Mouse (Mus musculus): ENCODE data around the gene Ets1. TPM values are rescaled to one million over a fixed set of nuclear protein-coding genes. Genes with fewer than 3 reads are reported as not detected.

The Ets1 gene
- polyA plus RNA-seq, 1 experiment from 2014 or later = 14.5 TPM

- ATAC-seq (no peak; the same call in 1 of the 2 replicates), DNase-seq (ENCODE audit: low spot score) (peak; percentile 41)
- WGBS = 15% methylated on average over 9 of the region's 9 CpGs
Observed at GRCm38 (mm10) chr9:32715806-32716466, 79.9 kb downstream of the Ets1 start.

GRCm38 (mm10) chr9:32717268-32717920 is 81.4 kb downstream of the Ets1 start:
- Histone ChIP-seq H3K27me3 (replicated peaks; ENCODE audit: control insufficient read depth, insufficient read depth, low read length) (no peaks in the 10 kb centered on the region), H3K27ac (ENCODE audit: low read depth, low read length) (no peak overlapping the region), H3K9me3 (replicated peaks; ENCODE audit: control insufficient read depth, low read length) (no peaks in the 10 kb centered on the region), H3K36me3 (ENCODE audit: control insufficient read depth, insufficient read depth, low read length) (no peaks in the 10 kb centered on the region), H3K4me1 (ENCODE audit: control insufficient read depth, insufficient read depth, low read length) (peaks cover 6% of the 10 kb centered on the region; the same call in 1 of the 2 replicates), H3K4me2 (ENCODE audit: low read length) (no peak overlapping the region), H3K4me3 (ENCODE audit: low read depth, low read length) (no peak overlapping the region), H3K9ac (ENCODE audit: low read length) (no peak overlapping the region)
- DNase-seq (ENCODE audit: low spot score) (no peak), ATAC-seq (no peak)
- 50% methylated on average over 12 of the region's 12 CpGs for WGBS

More at GRCm38 (mm10) chr9:32715806-32716466, 79.9 kb downstream of the Ets1 start:
- Histone ChIP-seq H3K4me1 (ENCODE audit: control insufficient read depth, insufficient read depth, low read length) (peaks cover 6% of the 10 kb centered on the region; the same call in 1 of the 2 replicates), H3K4me3 (ENCODE audit: low read depth, low read length) (no peak overlapping the region), H3K36me3 (ENCODE audit: control insufficient read depth, insufficient read depth, low read length) (no peaks in the 10 kb centered on the region), H3K4me2 (ENCODE audit: low read length) (no peak overlapping the region), H3K9ac (ENCODE audit: low read length) (no peak overlapping the region), H3K9me3 (replicated peaks; ENCODE audit: control insufficient read depth, low read length) (no peaks in the 10 kb centered on the region), H3K27ac (ENCODE audit: low read depth, low read length) (no peak overlapping the region), H3K27me3 (replicated peaks; ENCODE audit: control insufficient read depth, insufficient read depth, low read length) (no peaks in the 10 kb centered on the region)

- Histone ChIP-seq H3K4me2 (ENCODE audit: low read length) (no peak overlapping the region), H3K27ac (ENCODE audit: low read depth, low read length) (no peak overlapping the region), H3K27me3 (replicated peaks; ENCODE audit: control insufficient read depth, insufficient read depth, low read length) (no peaks in the 10 kb centered on the region), H3K4me3 (ENCODE audit: low read depth, low read length) (no peak overlapping the region), H3K9ac (ENCODE audit: low read length) (no peak overlapping the region), H3K36me3 (ENCODE audit: control insufficient read depth, insufficient read depth, low read length) (no peaks in the 10 kb centered on the region), H3K4me1 (ENCODE audit: control insufficient read depth, insufficient read depth, low read length) (peaks cover 6% of the 10 kb centered on the region; the same call in 1 of the 2 replicates), H3K9me3 (replicated peaks; ENCODE audit: control insufficient read depth, low read length) (no peaks in the 10 kb centered on the region)
- no peak for DNase-seq (ENCODE audit: low spot score)
- WGBS = 77% methylated on average over 9 of the region's 9 CpGs
- ATAC-seq = no peak
Observed at GRCm38 (mm10) chr9:32717931-32718820, 82.2 kb downstream of the Ets1 start.

GRCm38 (mm10) chr9:32718868-32719267 is 82.8 kb downstream of the Ets1 start:
- 88% methylated on average over 4 of the region's 4 CpGs for WGBS
- Histone ChIP-seq H3K4me3 (ENCODE audit: low read depth, low read length) (no peak overlapping the region), H3K27ac (ENCODE audit: low read depth, low read length) (no peak overlapping the region), H3K36me3 (ENCODE audit: control insufficient read depth, insufficient read depth, low read length) (no peaks in the 10 kb centered on the region), H3K4me1 (ENCODE audit: control insufficient read depth, insufficient read depth, low read length) (peaks cover 6% of the 10 kb centered on the region; the same call in 1 of the 2 replicates), H3K9me3 (replicated peaks; ENCODE audit: control insufficient read depth, low read length) (no peaks in the 10 kb centered on the region), H3K9ac (ENCODE audit: low read length) (no peak overlapping the region), H3K27me3 (replicated peaks; ENCODE audit: control insufficient read depth, insufficient read depth, low read length) (no peaks in the 10 kb centered on the region), H3K4me2 (ENCODE audit: low read length) (no peak overlapping the region)
- DNase-seq (ENCODE audit: low spot score) (no peak), ATAC-seq (no peak)

- Histone ChIP-seq H3K27me3 (replicated peaks; ENCODE audit: control insufficient read depth, insufficient read depth, low read length) (no peaks in the 10 kb centered on the region), H3K4me2 (ENCODE audit: low read length) (no peak overlapping the region), H3K4me3 (ENCODE audit: low read depth, low read length) (no peak overlapping the region), H3K9me3 (replicated peaks; ENCODE audit: control insufficient read depth, low read length) (no peaks in the 10 kb centered on the region), H3K4me1 (ENCODE audit: control insufficient read depth, insufficient read depth, low read length) (peaks cover 6% of the 10 kb centered on the region; the same call in 1 of the 2 replicates), H3K27ac (ENCODE audit: low read depth, low read length) (no peak overlapping the region), H3K9ac (ENCODE audit: low read length) (no peak overlapping the region), H3K36me3 (ENCODE audit: control insufficient read depth, insufficient read depth, low read length) (no peaks in the 10 kb centered on the region)
- DNase-seq (ENCODE audit: low spot score) (no peak), ATAC-seq (no peak)
- 76% methylated on average over 3 of the region's 3 CpGs for WGBS
Observed at GRCm38 (mm10) chr9:32719941-32720263, 83.9 kb downstream of the Ets1 start.

GRCm38 (mm10) chr9:32720264-32721031 is 84.4 kb downstream of the Ets1 start:
- DNase-seq (ENCODE audit: low spot score) (no peak), ATAC-seq (no peak)
- Histone ChIP-seq H3K4me1 (ENCODE audit: control insufficient read depth, insufficient read depth, low read length) (peaks cover 6% of the 10 kb centered on the region; the same call in 1 of the 2 replicates), H3K9ac (ENCODE audit: low read length) (no peak overlapping the region), H3K36me3 (ENCODE audit: control insufficient read depth, insufficient read depth, low read length) (no peaks in the 10 kb centered on the region), H3K27me3 (replicated peaks; ENCODE audit: control insufficient read depth, insufficient read depth, low read length) (no peaks in the 10 kb centered on the region), H3K9me3 (replicated peaks; ENCODE audit: control insufficient read depth, low read length) (no peaks in the 10 kb centered on the region), H3K27ac (ENCODE audit: low read depth, low read length) (no peak overlapping the region), H3K4me2 (ENCODE audit: low read length) (no peak overlapping the region), H3K4me3 (ENCODE audit: low read depth, low read length) (no peak overlapping the region)
- WGBS = 50% methylated on average over 12 of the region's 12 CpGs

- ATAC-seq = no peak
- Histone ChIP-seq H3K4me1 (ENCODE audit: control insufficient read depth, insufficient read depth, low read length) (peaks cover 4% of the 10 kb centered on the region; the same call in 1 of the 2 replicates), H3K4me3 (ENCODE audit: low read depth, low read length) (no peak overlapping the region), H3K27ac (ENCODE audit: low read depth, low read length) (no peak overlapping the region), H3K27me3 (replicated peaks; ENCODE audit: control insufficient read depth, insufficient read depth, low read length) (no peaks in the 10 kb centered on the region), H3K9ac (ENCODE audit: low read length) (no peak overlapping the region), H3K9me3 (replicated peaks; ENCODE audit: control insufficient read depth, low read length) (no peaks in the 10 kb centered on the region), H3K4me2 (ENCODE audit: low read length) (no peak overlapping the region), H3K36me3 (ENCODE audit: control insufficient read depth, insufficient read depth, low read length) (no peaks in the 10 kb centered on the region)
- WGBS = 41% methylated on average over 2 of the region's 2 CpGs
- DNase-seq (ENCODE audit: low spot score) = no peak
Observed at GRCm38 (mm10) chr9:32721081-32721480, 85.1 kb downstream of the Ets1 start.

- no peak overlapping the region for H3K4me2 ChIP-seq (ENCODE audit: low read length)
- ATAC-seq = no peak
- no peak for DNase-seq (ENCODE audit: low spot score)
- 0 out of 2 replicates have a peak, but pooled peaks cover 2% of the 10 kb centered on the region for H3K4me1 ChIP-seq (ENCODE audit: control insufficient read depth, insufficient read depth, low read length)
- no peak overlapping the region for H3K4me3 ChIP-seq (ENCODE audit: low read depth, low read length)
- no peak overlapping the region for H3K27ac ChIP-seq (ENCODE audit: low read depth, low read length)
- H3K27me3 ChIP-seq (replicated peaks; ENCODE audit: control insufficient read depth, insufficient read depth, low read length) = no peaks in the 10 kb centered on the region
- no peaks in the 10 kb centered on the region for H3K9me3 ChIP-seq (replicated peaks; ENCODE audit: control insufficient read depth, low read length)
- H3K9ac ChIP-seq (ENCODE audit: low read length) = no peak overlapping the region
- H3K36me3 ChIP-seq (ENCODE audit: control insufficient read depth, insufficient read depth, low read length) = no peaks in the 10 kb centered on the region
- WGBS = 84% methylated on average over 1 of the region's 1 CpGs
Observed at GRCm38 (mm10) chr9:32722205-32722604, 86.2 kb downstream of the Ets1 start.
